Mouse (Mus musculus): Measurements from ENCODE around the gene Clec2h.
"Not testable (repeated sequence)": the region's sequence is repeated elsewhere in the genome, so short reads cannot be mapped to it uniquely, and the experiment has no call there.

Clec2h gene

DNA sequence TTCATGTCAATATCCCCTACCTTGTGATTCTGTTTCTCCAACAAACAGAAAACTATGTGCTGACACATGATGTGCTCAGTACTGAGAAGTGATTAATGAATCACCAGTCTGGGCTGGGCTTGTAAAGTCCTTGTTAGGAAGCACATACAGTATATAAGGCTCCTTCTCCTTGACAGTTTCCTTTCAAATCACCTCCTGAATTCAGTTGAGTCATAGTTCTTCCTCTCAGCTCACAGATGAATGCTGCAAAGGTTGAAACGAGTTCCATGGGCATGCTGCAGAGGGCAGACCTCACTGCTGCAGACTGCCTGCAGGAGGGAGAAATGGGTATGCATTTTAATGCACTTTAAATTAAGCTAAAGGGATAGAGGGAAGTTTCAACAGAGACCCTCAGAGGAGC, at the start of gene Clec2h:
Clec2h (plus strand) TSS at position 180 of the 400 bp plus-strand sequence.
- peak; percentile 9 to 34 for DNase-seq (ENCODE audit: low spot score in 2 of 2)

GRCm38 (mm10) chr6:128622733-128623132, 39.5 kb upstream of the Clec2h start:
- DNase-seq (ENCODE audit: low spot score in 2 of 2), result no peak

- DNase-seq (ENCODE audit: low spot score in 2 of 2), result not testable (repeated sequence)
Measured at GRCm38 (mm10) chr6:128623433-128623832, 38.8 kb upstream of the Clec2h start, which contains the start of gene Klrb1a. Klrb1a (minus strand) TSS chr6:128623533.

DNA sequence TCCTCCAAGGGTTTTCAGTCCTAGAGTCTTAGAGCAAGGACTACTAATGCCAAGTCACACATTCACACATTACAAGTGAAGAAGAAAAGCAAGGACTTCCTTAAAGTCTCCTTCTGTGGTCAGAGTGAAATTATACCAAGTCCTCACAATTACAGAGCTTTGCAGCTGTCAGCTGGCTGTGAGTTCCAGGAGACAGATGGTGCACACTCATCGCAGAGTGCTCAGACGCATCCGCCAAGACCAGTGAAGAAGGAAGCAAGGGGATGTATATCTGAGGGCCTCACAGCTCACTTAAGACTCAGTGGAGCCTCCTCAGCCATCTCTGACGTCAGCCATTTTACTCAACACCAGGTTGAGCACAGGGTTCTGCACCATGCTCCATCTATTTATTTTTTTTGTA, 37.8 kb upstream of the Clec2h start:
- no peak for DNase-seq (ENCODE audit: low spot score in 2 of 2)

DNA sequence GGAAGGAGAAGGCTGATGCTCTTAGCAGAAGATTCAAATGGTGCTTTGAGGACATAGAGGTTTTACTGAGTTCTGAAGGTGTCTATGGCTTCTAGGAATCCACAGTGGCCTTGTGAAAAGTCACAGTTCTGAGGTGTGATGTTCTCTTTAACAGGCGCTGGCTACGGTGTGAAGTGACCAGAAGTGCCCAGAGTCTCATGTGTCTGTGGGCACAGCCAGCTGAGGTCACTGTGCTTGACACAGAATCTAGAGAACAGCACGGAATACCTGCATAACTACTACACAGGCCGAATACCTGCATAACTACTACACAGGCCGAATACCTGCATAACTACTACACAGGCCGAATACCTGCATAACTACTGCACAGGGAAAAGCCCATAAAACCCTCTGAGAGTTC, 36.9 kb upstream of the Clec2h start:
- not testable (repeated sequence) for DNase-seq (ENCODE audit: low spot score in 2 of 2)

GRCm38 (mm10) chr6:128629771-128630739, 32.1 kb upstream of the Clec2h start:
- DNase-seq (ENCODE audit: low spot score in 2 of 2), result not testable (repeated sequence)

GRCm38 (mm10) chr6:128630912-128631905, 31.0 kb upstream of the Clec2h start:
- DNase-seq (ENCODE audit: low spot score in 2 of 2), result not testable (repeated sequence)

DNA sequence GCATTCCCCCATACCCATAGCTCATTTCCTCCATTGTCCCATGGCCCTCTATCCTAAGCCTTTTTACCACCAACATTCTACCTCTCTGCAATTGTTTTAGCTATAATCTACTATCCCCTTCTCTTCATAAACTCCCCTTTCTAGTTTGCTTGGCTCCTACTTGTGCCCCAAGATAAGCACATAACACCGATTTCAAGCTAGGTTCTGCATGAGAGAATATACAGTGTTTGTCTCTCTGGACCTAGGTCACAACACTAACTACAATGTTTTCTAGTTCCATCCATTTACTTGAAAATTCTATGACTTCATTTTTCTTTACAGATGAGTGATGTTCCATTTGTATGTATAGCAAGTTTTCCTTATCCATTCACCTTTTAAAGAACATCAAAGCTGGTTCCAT, 21.5 kb upstream of the Clec2h start:
- DNase-seq (ENCODE audit: low spot score in 2 of 2), result no peak

DNA sequence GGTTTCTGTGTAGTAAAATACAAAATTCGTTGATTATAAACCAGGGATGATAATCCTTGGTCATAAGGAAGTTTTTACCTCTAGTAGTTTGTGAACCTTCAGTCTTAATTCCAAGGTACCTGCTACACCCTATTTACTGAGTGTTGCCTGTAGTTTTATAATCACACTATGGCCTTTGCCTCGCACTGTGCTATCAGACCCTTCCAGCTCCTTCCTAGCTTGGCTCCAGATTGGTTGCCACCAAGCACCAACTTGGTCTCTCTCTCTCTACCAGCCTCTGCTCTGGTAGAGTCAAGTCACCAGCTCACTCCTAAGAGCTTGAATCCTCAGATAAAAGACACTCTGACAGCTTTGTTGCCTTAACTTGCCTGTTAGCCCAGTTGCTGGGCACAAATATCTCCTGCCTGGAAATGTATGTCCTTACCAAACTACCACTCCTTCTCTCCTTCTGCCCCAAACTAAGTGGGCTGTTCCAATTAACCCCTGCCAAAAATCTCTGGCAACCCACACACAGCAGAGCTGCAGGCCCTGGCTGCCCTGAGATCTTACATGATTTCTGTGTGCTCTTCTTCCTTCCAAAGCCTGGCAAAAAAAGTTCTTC, 21.0 kb upstream of the Clec2h start:
- no peak for DNase-seq (ENCODE audit: low spot score in 2 of 2)

- no peak for DNase-seq (ENCODE audit: low spot score in 2 of 2)
Measured at GRCm38 (mm10) chr6:128643999-128644398, 18.2 kb upstream of the Clec2h start.

DNA sequence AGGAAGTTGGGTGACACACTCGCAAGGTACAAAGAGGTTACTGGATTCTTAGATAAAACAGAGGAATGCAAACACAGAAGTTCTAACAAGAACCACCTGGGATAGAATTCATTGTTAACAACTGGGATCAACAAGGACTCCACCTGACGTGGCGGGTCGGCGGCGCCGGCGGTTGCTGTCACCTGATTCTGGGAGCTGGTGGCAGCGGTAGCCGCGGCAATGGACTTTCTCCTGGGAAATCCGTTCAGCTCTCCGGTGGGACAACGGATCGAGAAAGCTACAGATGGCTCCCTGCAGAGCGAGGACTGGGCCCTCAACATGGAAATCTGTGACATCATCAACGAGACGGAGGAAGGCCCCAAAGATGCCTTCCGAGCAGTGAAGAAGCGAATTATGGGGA, 17.5 kb upstream of the Clec2h start:
- DNase-seq (ENCODE audit: low spot score in 2 of 2), result not testable (repeated sequence)

DNA sequence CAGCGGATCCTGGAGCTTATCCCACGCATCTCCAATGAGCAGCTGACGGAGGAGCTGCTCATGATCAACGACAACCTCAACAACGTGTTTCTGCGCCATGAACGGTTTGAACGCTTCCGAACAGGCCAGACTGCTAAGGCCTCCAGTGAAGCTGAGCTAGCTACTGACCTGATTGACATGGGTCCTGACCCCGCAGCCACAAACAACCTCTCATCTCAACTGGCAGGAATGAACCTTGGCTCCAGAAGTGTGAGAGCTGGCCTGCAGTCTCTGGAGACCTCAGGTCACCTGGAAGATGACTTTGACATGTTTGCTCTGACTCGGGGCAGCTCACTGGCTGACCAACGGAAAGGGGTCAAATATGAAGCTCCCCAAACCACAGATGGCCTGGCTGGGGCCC, 16.5 kb upstream of the Clec2h start:
- DNase-seq (ENCODE audit: low spot score in 2 of 2), result not testable (repeated sequence)

DNA sequence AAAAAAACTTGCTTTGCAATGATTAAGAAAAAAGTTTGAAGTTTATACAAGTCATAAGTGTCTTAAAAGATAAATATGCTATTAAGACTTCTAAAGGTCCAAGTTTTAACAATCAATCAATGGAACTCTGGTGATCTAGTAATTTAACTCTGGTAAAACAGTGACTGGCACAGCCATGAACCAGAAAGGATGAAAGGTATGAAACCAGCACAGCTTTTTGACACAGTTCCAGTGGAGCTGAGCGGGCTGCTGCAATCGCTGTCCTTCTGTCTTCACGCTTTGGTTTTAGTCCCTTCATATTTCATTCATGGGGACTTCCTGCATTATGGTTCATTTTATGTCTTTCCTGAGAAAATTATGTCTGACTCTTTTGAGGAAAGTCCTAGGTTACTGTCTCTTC, 12.5 kb upstream of the Clec2h start:
- no peak for DNase-seq (ENCODE audit: low spot score in 2 of 2)

DNA sequence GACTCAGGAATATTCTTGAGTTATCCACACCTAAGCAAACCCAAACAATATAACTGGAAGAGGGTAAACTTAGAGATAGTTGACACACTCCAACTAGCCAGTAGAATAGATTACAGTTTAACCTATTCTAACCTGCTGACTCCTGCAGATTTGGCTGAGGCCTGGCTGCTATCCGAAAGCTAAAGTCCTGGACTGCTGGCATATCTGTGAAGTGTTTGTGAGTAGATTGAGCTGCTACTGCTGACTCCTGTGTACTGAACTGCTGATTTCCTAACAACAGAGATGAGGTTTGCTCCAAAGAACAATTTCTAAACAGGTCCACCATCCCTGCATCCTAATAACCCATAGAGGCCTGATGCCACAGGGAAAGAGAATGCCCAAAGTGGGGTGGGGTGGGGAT, 12.0 kb upstream of the Clec2h start:
- DNase-seq (ENCODE audit: low spot score in 2 of 2), result no peak

- not testable (repeated sequence) for DNase-seq (ENCODE audit: low spot score in 2 of 2)
Measured at GRCm38 (mm10) chr6:128650827-128651226, 11.4 kb upstream of the Clec2h start.

GRCm38 (mm10) chr6:128652938-128653337, 9.2 kb upstream of the Clec2h start:
- peak in 1 of 2 experiments; percentile 6 for DNase-seq (ENCODE audit: low spot score in 2 of 2)

GRCm38 (mm10) chr6:128661249-128661648, 936 bp upstream of the Clec2h start:
- no peak for DNase-seq (ENCODE audit: low spot score in 2 of 2)

DNA sequence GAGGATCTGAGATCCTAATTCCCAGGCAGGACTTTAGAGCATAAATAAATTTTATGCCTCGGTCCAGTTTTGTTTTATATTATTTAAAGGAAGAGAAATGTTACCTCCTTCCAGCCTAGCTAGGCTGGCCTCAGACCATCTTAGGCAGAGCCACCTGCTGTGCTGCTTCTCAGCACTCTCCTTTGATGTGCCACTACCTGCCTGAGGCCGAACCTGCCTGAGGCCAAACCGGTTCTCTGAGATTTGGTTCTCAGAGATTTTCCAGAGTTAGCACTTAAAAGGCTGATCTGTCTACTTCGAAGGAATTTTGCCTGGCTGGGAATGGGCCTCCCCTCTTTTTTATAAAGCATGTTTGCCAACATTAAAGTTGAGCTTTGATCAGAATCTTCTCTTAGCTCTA, 7.8 kb downstream of the Clec2h start:
- no peak for DNase-seq (ENCODE audit: low spot score in 2 of 2)

DNA sequence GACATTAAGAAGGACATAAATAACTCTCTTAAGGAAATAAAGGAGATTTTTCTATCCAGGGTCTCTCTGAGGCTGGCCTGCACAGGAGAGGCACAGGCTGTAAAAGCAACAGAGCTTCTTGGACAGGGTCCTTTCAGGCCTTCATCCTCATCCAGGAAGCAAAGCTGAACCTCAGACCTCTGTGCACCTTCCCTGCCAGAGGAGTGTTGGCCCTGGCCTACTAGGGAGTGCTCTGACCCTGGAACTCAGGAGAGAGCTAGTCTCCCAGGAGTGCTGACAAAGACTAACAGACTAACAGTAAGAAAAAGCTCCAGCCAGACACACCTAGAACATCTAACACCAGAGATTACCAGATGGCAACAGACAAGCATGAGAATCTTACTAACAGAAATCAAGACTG, 17.4 kb downstream of the Clec2h start:
- no peak for DNase-seq (ENCODE audit: low spot score in 2 of 2)

- no peak for DNase-seq (ENCODE audit: low spot score in 2 of 2)
Measured at GRCm38 (mm10) chr6:128701691-128702090, 39.5 kb downstream of the Clec2h start.

DNA sequence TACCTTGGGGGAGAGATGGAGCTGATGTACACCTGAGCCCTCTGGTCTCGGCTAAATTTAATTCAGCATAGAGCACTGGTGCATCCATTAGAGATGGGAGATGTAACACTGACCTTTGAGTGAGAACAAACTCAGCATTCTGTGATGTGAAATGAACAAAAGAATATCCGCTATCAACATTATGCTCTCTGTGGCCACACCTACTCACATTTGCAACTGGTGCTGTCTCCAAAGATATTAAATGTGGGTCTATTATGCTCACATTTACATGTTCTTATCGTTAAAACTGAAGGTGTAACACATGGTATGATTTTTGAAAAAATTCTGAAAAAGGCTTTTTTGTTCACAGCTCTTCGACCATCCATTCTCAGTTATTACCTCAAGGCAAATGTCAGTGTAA, 60.8 kb downstream of the Clec2h start, which contains the start of gene Klrb1:
Klrb1 (minus strand) TSS at position 101 of the 400 bp plus-strand sequence.
- DNase-seq (ENCODE audit: low spot score in 2 of 2), result no peak

Data from spleen, postnatal 4 days (tissue).